Mouse (Mus musculus) embryonic facial prominence, embryonic 10.5 days (tissue): ENCODE data around the gene Gm9945. TPM values are rescaled to one million over a fixed set of nuclear protein-coding genes. Genes with fewer than 3 reads are reported as not detected.

Experiments
- DNase-seq: peaks from one replicate; pipeline ENCODE4 v3.0.0-alpha.2; 2017; ENCODE audit warnings: low spot score
- H3K27ac ChIP-seq: fragments of 300-500 bp; sonication (generic); replicated peaks from 2 replicates; pipeline ENCODE4 v1.5.1; 2016; ENCODE audit warnings: mild to moderate bottlenecking
- H3K27me3 ChIP-seq: fragments of 300-500 bp; sonication (generic); replicated peaks from 2 replicates; pipeline ENCODE4 v1.6.1; 2016; ENCODE audit warnings: low read depth, mild to moderate bottlenecking; ENCODE audit not compliant: poor library complexity, severe bottlenecking
- H3K36me3 ChIP-seq: fragments of 300-500 bp; sonication (generic); replicated peaks from 2 replicates; pipeline ENCODE4 v1.6.1; 2016; ENCODE audit warnings: mild to moderate bottlenecking, moderate library complexity
- H3K4me1 ChIP-seq: fragments of 300-500 bp; sonication (generic); 2 replicates; pipeline ENCODE4 v1.6.1; 2016
- H3K4me3 ChIP-seq: fragments of 300-500 bp; sonication (generic); 2 replicates; pipeline ENCODE4 v1.5.1; 2016; ENCODE audit warnings: mild to moderate bottlenecking, moderate library complexity
- H3K9me3 ChIP-seq: fragments of 300-500 bp; sonication (generic); 2 replicates; pipeline ENCODE4 v1.6.1; 2016; ENCODE audit warnings: mild to moderate bottlenecking
- WGBS: fragments of 180-500 bp; shearing (Covaris S2); methylation state at CpG from one replicate; pipeline ENCODE4 v1.1.7; 2016; 5-methylcytosine and 5-hydroxymethylcytosine counted together
- polyA plus RNA-seq: library from polyadenylated mRNA; unstranded; fragments of >200 nt; fragmentation: Nextera tagmentation; extraction: Ambion mirVana; gene quantifications from 2 replicates; pipeline ENCODE4 v1.2.1, GENCODE M21; 2016

The Gm9945 gene
- 0.16 TPM in 1 of 2 replicates, not detected in the other for polyA plus RNA-seq

GRCm38 (mm10) chr11:53479783-53480301 is at the start of gene Gm9945, which contains the start of gene Sowaha:
Gene Gm9945, plus strand, starts transcription at chr11:53480166.
Gene Sowaha, minus strand, starts transcription at chr11:53480274.
- peaks cover 85% of the 10 kb centered on the region for H3K27me3 ChIP-seq
- H3K4me1 ChIP-seq, result peaks cover 33% of the 10 kb centered on the region
- 3% methylated on average over 40 of the region's 40 CpGs for WGBS

GRCm38 (mm10) chr11:53430300-53430669 is 49.7 kb upstream of the Gm9945 start:
- peaks cover 25% of the 10 kb centered on the region for H3K36me3 ChIP-seq
- H3K27me3 ChIP-seq, result 0 out of 2 replicates have a peak, but pooled peaks cover 4% of the 10 kb centered on the region
- WGBS, result under 1% methylated on average over 34 of the region's 34 CpGs
- H3K27ac ChIP-seq, result peak overlapping the region; percentile 85
- no peaks in the 10 kb centered on the region for H3K9me3 ChIP-seq
- no peak for DNase-seq
- H3K4me1 ChIP-seq, result peaks cover 17% of the 10 kb centered on the region
- H3K4me3 ChIP-seq, result peak overlapping the region; percentile 99

More at GRCm38 (mm10) chr11:53479783-53480301, at the start of gene Gm9945, which contains the start of gene Sowaha:
- no peaks in the 10 kb centered on the region; the same call in 1 of the 2 replicates for H3K36me3 ChIP-seq
- H3K4me3 ChIP-seq, result peak within 1 kb of the TSS; percentile 58
- H3K27ac ChIP-seq, result peak within 1 kb of the TSS; percentile 54; the same call in 1 of the 2 replicates
- DNase-seq, result peak; percentile 61
- H3K9me3 ChIP-seq, result peaks cover 8% of the 10 kb centered on the region

DNA sequence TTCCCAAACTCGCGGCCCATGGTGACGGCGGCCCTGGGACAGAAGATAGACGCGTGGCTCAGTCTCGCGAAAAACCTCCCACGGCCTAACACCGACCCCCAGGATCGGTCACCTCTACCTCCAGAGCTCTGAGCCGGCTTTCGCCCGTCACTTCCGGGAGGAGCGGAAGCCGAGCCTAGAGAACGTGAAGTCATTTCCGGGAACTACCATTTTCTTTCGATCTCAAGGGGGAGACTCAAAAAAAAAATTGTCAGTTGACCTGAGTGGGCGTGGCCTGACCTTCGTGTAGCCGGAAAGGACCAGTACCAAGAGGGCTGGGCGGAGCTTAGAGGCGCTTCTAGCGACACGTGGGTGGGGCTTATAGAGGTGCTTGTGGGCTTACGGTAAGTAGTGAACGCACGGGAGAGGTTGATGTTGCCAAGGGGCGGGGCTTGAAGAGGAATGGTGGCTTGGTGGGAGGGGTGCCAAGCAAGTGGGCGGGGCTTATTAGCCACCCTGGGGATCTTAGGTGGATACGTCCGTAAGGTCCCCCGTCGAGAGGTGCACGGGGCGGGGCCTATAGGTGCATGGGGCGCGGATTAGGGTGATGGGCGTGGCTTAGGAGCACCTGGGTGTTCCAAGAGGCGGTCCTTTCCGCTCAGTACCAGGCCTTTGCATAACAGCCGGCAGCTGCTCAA is 49.2 kb upstream of the Gm9945 start, which contains the start of the genes Uqcrq and Gdf9:
Gene Uqcrq (minus strand): TSS at position 162 of the 677 bp plus-strand sequence.
Gene Gdf9 (plus strand): TSS at position 354 of the 677 bp plus-strand sequence.
- peaks cover 17% of the 10 kb centered on the region for H3K4me1 ChIP-seq
- H3K9me3 ChIP-seq, result no peaks in the 10 kb centered on the region
- H3K27me3 ChIP-seq, result 0 out of 2 replicates have a peak, but pooled peaks cover 4% of the 10 kb centered on the region
- peak within 1 kb of the TSS; percentile 85 for H3K27ac ChIP-seq
- peaks cover 25% of the 10 kb centered on the region for H3K36me3 ChIP-seq
- under 1% methylated on average over 44 of the region's 44 CpGs for WGBS
- DNase-seq, result peak; percentile 97
- H3K4me3 ChIP-seq, result peak within 1 kb of the TSS; percentile 99

- no peak for DNase-seq
- WGBS, result 24% methylated on average over 9 of the region's 9 CpGs
- Histone ChIP-seq H3K27ac (peak overlapping the region; percentile 85), H3K4me1 (peaks cover 17% of the 10 kb centered on the region), H3K9me3 (no peaks in the 10 kb centered on the region), H3K27me3 (0 out of 2 replicates have a peak, but pooled peaks cover 4% of the 10 kb centered on the region), H3K36me3 (peaks cover 25% of the 10 kb centered on the region), H3K4me3 (peak overlapping the region; percentile 99)
These were observed 48.5 kb upstream of the Gm9945 start for GRCm38 (mm10) chr11:53431347-53432056.

DNA sequence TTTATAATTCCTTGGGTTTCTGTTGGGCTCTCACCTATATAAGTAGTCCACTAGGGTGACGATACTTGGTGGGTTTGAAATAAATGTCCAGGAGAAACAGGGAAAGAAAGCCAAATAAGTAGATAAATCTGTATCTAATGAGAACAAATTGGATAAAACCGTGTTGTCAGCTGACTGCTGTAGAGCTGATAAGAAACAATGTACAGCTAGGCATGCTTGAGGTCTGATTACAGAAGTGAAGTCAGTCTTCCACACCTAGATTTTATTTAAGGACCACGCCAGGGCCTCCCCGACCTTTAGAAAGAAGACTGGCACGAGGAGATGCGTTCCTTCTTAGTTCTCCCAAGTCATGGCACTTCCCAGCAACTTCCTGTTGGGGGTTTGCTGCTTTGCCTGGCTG is 46.9 kb upstream of the Gm9945 start:
- 63% methylated on average over 6 of the region's 6 CpGs for WGBS
- no peak for DNase-seq
- H3K4me1 ChIP-seq, result peaks cover 17% of the 10 kb centered on the region
- peaks cover 16% of the 10 kb centered on the region for H3K36me3 ChIP-seq
- no peak overlapping the region for H3K4me3 ChIP-seq
- H3K9me3 ChIP-seq, result no peaks in the 10 kb centered on the region
- H3K27ac ChIP-seq, result no peak overlapping the region
- 0 out of 2 replicates have a peak, but pooled peaks cover 4% of the 10 kb centered on the region for H3K27me3 ChIP-seq

GRCm38 (mm10) chr11:53435504-53435903 is 44.5 kb upstream of the Gm9945 start:
- DNase-seq, result no peak
- Histone ChIP-seq H3K36me3 (no peaks in the 10 kb centered on the region), H3K4me1 (peaks cover 6% of the 10 kb centered on the region), H3K4me3 (no peak overlapping the region), H3K27me3 (0 out of 2 replicates have a peak, but pooled peaks cover 4% of the 10 kb centered on the region), H3K27ac (no peak overlapping the region), H3K9me3 (no peaks in the 10 kb centered on the region)
- 85% methylated on average over 8 of the region's 8 CpGs for WGBS

GRCm38 (mm10) chr11:53436338-53436737 is 43.6 kb upstream of the Gm9945 start:
- WGBS, result 91% methylated on average over 6 of the region's 6 CpGs
- Histone ChIP-seq H3K27me3 (0 out of 2 replicates have a peak, but pooled peaks cover 4% of the 10 kb centered on the region), H3K4me1 (peaks cover 4% of the 10 kb centered on the region), H3K27ac (no peak overlapping the region), H3K4me3 (no peak overlapping the region), H3K9me3 (no peaks in the 10 kb centered on the region), H3K36me3 (no peaks in the 10 kb centered on the region)
- DNase-seq, result no peak

GRCm38 (mm10) chr11:53441921-53442320 is 38.0 kb upstream of the Gm9945 start:
- no peak for DNase-seq
- peaks cover 5% of the 10 kb centered on the region for H3K4me1 ChIP-seq
- WGBS, result 46% methylated on average over 12 of the region's 12 CpGs
- no peaks in the 10 kb centered on the region for H3K27me3 ChIP-seq
- H3K36me3 ChIP-seq, result no peaks in the 10 kb centered on the region
- H3K4me3 ChIP-seq, result no peak overlapping the region
- H3K27ac ChIP-seq, result peak overlapping the region; percentile 57; the same call in 1 of the 2 replicates
- no peaks in the 10 kb centered on the region for H3K9me3 ChIP-seq

GRCm38 (mm10) chr11:53443861-53444260 is 36.1 kb upstream of the Gm9945 start:
- 48% methylated on average over 6 of the region's 6 CpGs for WGBS
- peaks cover 5% of the 10 kb centered on the region for H3K4me1 ChIP-seq
- DNase-seq, result no peak
- no peak overlapping the region for H3K4me3 ChIP-seq
- H3K27ac ChIP-seq, result no peak overlapping the region
- no peaks in the 10 kb centered on the region for H3K36me3 ChIP-seq
- H3K9me3 ChIP-seq, result no peaks in the 10 kb centered on the region
- H3K27me3 ChIP-seq, result no peaks in the 10 kb centered on the region

GRCm38 (mm10) chr11:53445562-53445961 is 34.4 kb upstream of the Gm9945 start:
- Histone ChIP-seq H3K27ac (no peak overlapping the region), H3K9me3 (no peaks in the 10 kb centered on the region), H3K4me1 (peaks cover 5% of the 10 kb centered on the region), H3K36me3 (no peaks in the 10 kb centered on the region), H3K27me3 (0 out of 2 replicates have a peak, but pooled peaks cover 6% of the 10 kb centered on the region), H3K4me3 (no peak overlapping the region)
- DNase-seq, result no peak
- WGBS, result 66% methylated on average over 13 of the region's 13 CpGs

DNA sequence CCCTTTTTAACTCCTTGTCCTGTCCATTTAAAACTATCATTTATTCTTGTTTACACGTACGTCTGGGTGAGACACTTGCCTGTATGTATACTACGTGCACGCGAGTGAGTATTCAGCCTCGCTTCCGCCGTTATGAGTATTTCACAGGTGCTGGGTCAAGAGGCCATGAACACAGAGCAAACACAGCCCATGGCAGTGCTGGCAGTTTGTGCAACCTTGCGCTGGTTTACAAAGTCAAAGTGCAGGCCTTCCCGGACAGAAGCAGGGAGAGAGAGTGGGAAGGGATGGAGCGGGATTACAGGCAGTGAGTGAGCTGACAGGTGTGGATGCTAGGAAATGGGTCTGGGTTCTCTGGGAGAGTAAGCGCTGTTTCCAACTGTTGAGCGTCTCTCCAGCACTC is 33.8 kb upstream of the Gm9945 start:
- WGBS, result 86% methylated on average over 13 of the region's 13 CpGs
- no peak for DNase-seq
- Histone ChIP-seq H3K36me3 (no peaks in the 10 kb centered on the region), H3K4me3 (no peak overlapping the region), H3K27me3 (0 out of 2 replicates have a peak, but pooled peaks cover 12% of the 10 kb centered on the region), H3K27ac (no peak overlapping the region), H3K9me3 (no peaks in the 10 kb centered on the region), H3K4me1 (peaks cover 5% of the 10 kb centered on the region)

GRCm38 (mm10) chr11:53447996-53448395 is 32.0 kb upstream of the Gm9945 start:
- H3K36me3 ChIP-seq, result no peaks in the 10 kb centered on the region
- no peaks in the 10 kb centered on the region for H3K4me1 ChIP-seq
- H3K27ac ChIP-seq, result no peak overlapping the region
- H3K9me3 ChIP-seq, result no peaks in the 10 kb centered on the region
- WGBS, result 89% methylated on average over 8 of the region's 8 CpGs
- H3K27me3 ChIP-seq, result 0 out of 2 replicates have a peak, but pooled peaks cover 13% of the 10 kb centered on the region
- H3K4me3 ChIP-seq, result no peak overlapping the region
- DNase-seq, result no peak
